Mouse (Mus musculus) intestine, embryonic 15.5 days (tissue): ENCODE results near the gene Cacna1d. TPM values are rescaled to one million over a fixed set of nuclear protein-coding genes. Genes with fewer than 3 reads are reported as not detected.

Experiments
- ATAC-seq: fragments of 200-750 bp; cut with Nextera tagmentation; 2 replicates; pipeline ENCODE4 v1.8.0; 2017; ENCODE audit warnings: moderate TSS enrichment, moderate library complexity
- H3K27ac ChIP-seq: fragments of 300-500 bp; sonication (generic); 2 replicates; pipeline ENCODE4 v1.5.1; 2015; ENCODE audit warnings: mild to moderate bottlenecking, inconsistent platforms
- H3K27me3 ChIP-seq: fragments of 300-500 bp; sonication (generic); replicated peaks from 2 replicates; pipeline ENCODE4 v1.6.1; 2015; ENCODE audit warnings: inconsistent platforms
- H3K36me3 ChIP-seq: fragments of 300-500 bp; sonication (generic); 2 replicates; pipeline ENCODE4 v1.6.1; 2015; ENCODE audit warnings: inconsistent platforms
- H3K4me1 ChIP-seq: fragments of 300-500 bp; sonication (generic); replicated peaks from 2 replicates; pipeline ENCODE4 v1.6.1; 2015; ENCODE audit warnings: inconsistent platforms
- H3K4me2 ChIP-seq: fragments of 300-500 bp; sonication (generic); replicated peaks from 2 replicates; pipeline ENCODE4 v1.6.1; 2015; ENCODE audit warnings: mild to moderate bottlenecking, inconsistent platforms
- H3K4me3 ChIP-seq: fragments of 300-500 bp; sonication (generic); replicated peaks from 2 replicates; pipeline ENCODE4 v1.5.1; 2015; ENCODE audit warnings: inconsistent platforms
- H3K9ac ChIP-seq: fragments of 300-500 bp; sonication (generic); 2 replicates; pipeline ENCODE4 v1.6.1; 2015; ENCODE audit warnings: inconsistent platforms
- H3K9me3 ChIP-seq: fragments of 300-500 bp; sonication (generic); 2 replicates; pipeline ENCODE4 v1.6.1; 2016; ENCODE audit warnings: inconsistent platforms
- WGBS: fragments of 180-500 bp; shearing (Covaris S2); methylation state at CpG from one replicate; pipeline ENCODE4 v1.1.7; 2015; 5-methylcytosine and 5-hydroxymethylcytosine counted together
- polyA plus RNA-seq: library from polyadenylated mRNA; unstranded; fragments of >200 nt; fragmentation: Nextera tagmentation; extraction: Ambion mirVana; gene quantifications from 2 replicates; pipeline ENCODE4 v1.2.1, GENCODE M21; 2015

The Cacna1d gene
- polyA plus RNA-seq, 1 experiment from 2014 or later = 3.5 TPM

GRCm38 (mm10) chr14:30198882-30199281 is 292.4 kb downstream of the Cacna1d start:
- Histone ChIP-seq H3K36me3 (no peaks in the 10 kb centered on the region), H3K4me3 (no peak overlapping the region), H3K9ac (no peak overlapping the region), H3K9me3 (no peaks in the 10 kb centered on the region), H3K4me2 (no peak overlapping the region), H3K27me3 (no peaks in the 10 kb centered on the region), H3K27ac (no peak overlapping the region), H3K4me1 (no peaks in the 10 kb centered on the region)
- WGBS = 75% methylated on average over 3 of the region's 3 CpGs
- no peak for ATAC-seq

GRCm38 (mm10) chr14:30198116-30198515 is 293.1 kb downstream of the Cacna1d start:
- H3K9me3 ChIP-seq = no peaks in the 10 kb centered on the region
- H3K36me3 ChIP-seq = no peaks in the 10 kb centered on the region
- ATAC-seq = no peak
- H3K27ac ChIP-seq = no peak overlapping the region
- H3K4me1 ChIP-seq = no peaks in the 10 kb centered on the region
- no peaks in the 10 kb centered on the region for H3K27me3 ChIP-seq
- H3K4me3 ChIP-seq = no peak overlapping the region
- 84% methylated on average over 4 of the region's 4 CpGs for WGBS
- no peak overlapping the region for H3K4me2 ChIP-seq
- H3K9ac ChIP-seq = no peak overlapping the region

- Histone ChIP-seq H3K9me3 (no peaks in the 10 kb centered on the region), H3K27ac (no peak overlapping the region), H3K9ac (no peak overlapping the region), H3K4me2 (no peak overlapping the region), H3K4me1 (no peaks in the 10 kb centered on the region), H3K27me3 (no peaks in the 10 kb centered on the region), H3K4me3 (no peak overlapping the region), H3K36me3 (no peaks in the 10 kb centered on the region)
- ATAC-seq = no peak
- 65% methylated on average over 1 of the region's 1 CpGs for WGBS
Measured at GRCm38 (mm10) chr14:30196959-30197358, 294.3 kb downstream of the Cacna1d start.

- no peak overlapping the region for H3K4me2 ChIP-seq
- H3K9me3 ChIP-seq = no peaks in the 10 kb centered on the region
- no peaks in the 10 kb centered on the region for H3K36me3 ChIP-seq
- 44% methylated on average over 5 of the region's 5 CpGs for whole genome bisulfite sequencing
- H3K9ac ChIP-seq = no peak overlapping the region
- H3K27ac ChIP-seq = no peak overlapping the region
- no peaks in the 10 kb centered on the region for H3K4me1 ChIP-seq
- no peak overlapping the region for H3K4me3 ChIP-seq
- ATAC-seq = no peak
- H3K27me3 ChIP-seq = no peaks in the 10 kb centered on the region
Measured at GRCm38 (mm10) chr14:30196235-30196634, 295.0 kb downstream of the Cacna1d start.

- H3K27me3 ChIP-seq = no peaks in the 10 kb centered on the region
- H3K9me3 ChIP-seq = no peaks in the 10 kb centered on the region
- H3K9ac ChIP-seq = no peak overlapping the region
- H3K4me2 ChIP-seq = no peak overlapping the region
- H3K4me3 ChIP-seq = no peak overlapping the region
- H3K4me1 ChIP-seq = no peaks in the 10 kb centered on the region
- 87% methylated on average over 5 of the region's 5 CpGs for WGBS
- no peak for ATAC-seq
- H3K36me3 ChIP-seq = no peaks in the 10 kb centered on the region
- no peak overlapping the region for H3K27ac ChIP-seq
Measured at GRCm38 (mm10) chr14:30190308-30190971, 300.8 kb downstream of the Cacna1d start.

- H3K36me3 ChIP-seq = no peaks in the 10 kb centered on the region
- no peak overlapping the region for H3K4me2 ChIP-seq
- 90% methylated on average over 6 of the region's 6 CpGs for WGBS
- ATAC-seq = no peak
- no peak overlapping the region for H3K4me3 ChIP-seq
- H3K4me1 ChIP-seq = no peaks in the 10 kb centered on the region
- no peak overlapping the region for H3K27ac ChIP-seq
- H3K9me3 ChIP-seq = no peaks in the 10 kb centered on the region
- no peaks in the 10 kb centered on the region for H3K27me3 ChIP-seq
- H3K9ac ChIP-seq = no peak overlapping the region
Measured at GRCm38 (mm10) chr14:30185616-30186274, 305.5 kb downstream of the Cacna1d start.

GRCm38 (mm10) chr14:30184445-30185152 is 306.7 kb downstream of the Cacna1d start:
- H3K9me3 ChIP-seq = no peaks in the 10 kb centered on the region
- H3K9ac ChIP-seq = no peak overlapping the region
- no peak overlapping the region for H3K4me3 ChIP-seq
- WGBS = 65% methylated on average over 13 of the region's 13 CpGs
- H3K27me3 ChIP-seq = no peaks in the 10 kb centered on the region
- no peaks in the 10 kb centered on the region for H3K36me3 ChIP-seq
- H3K27ac ChIP-seq = no peak overlapping the region
- ATAC-seq = no peak
- no peaks in the 10 kb centered on the region for H3K4me1 ChIP-seq
- no peak overlapping the region for H3K4me2 ChIP-seq

- no peak overlapping the region for H3K4me3 ChIP-seq
- 72% methylated on average over 5 of the region's 5 CpGs for WGBS
- H3K36me3 ChIP-seq = no peaks in the 10 kb centered on the region
- H3K27ac ChIP-seq = no peak overlapping the region
- H3K4me1 ChIP-seq = no peaks in the 10 kb centered on the region
- no peak for ATAC-seq
- H3K27me3 ChIP-seq = no peaks in the 10 kb centered on the region
- no peaks in the 10 kb centered on the region for H3K9me3 ChIP-seq
- H3K9ac ChIP-seq = no peak overlapping the region
- no peak overlapping the region for H3K4me2 ChIP-seq
Measured at GRCm38 (mm10) chr14:30184013-30184412, 307.2 kb downstream of the Cacna1d start.

- Histone ChIP-seq H3K36me3 (no peaks in the 10 kb centered on the region), H3K4me3 (no peak overlapping the region), H3K9ac (no peak overlapping the region), H3K4me1 (no peaks in the 10 kb centered on the region), H3K9me3 (no peaks in the 10 kb centered on the region), H3K4me2 (no peak overlapping the region), H3K27ac (no peak overlapping the region), H3K27me3 (no peaks in the 10 kb centered on the region)
- no peak for ATAC-seq
- WGBS = 85% methylated on average over 18 of the region's 18 CpGs
Measured at GRCm38 (mm10) chr14:30182624-30183524, 308.4 kb downstream of the Cacna1d start.

GRCm38 (mm10) chr14:30178306-30178705 is 312.9 kb downstream of the Cacna1d start:
- H3K4me2 ChIP-seq = no peak overlapping the region
- 75% methylated on average over 4 of the region's 4 CpGs for WGBS
- no peaks in the 10 kb centered on the region for H3K4me1 ChIP-seq
- no peaks in the 10 kb centered on the region for H3K36me3 ChIP-seq
- H3K27me3 ChIP-seq = no peaks in the 10 kb centered on the region
- H3K4me3 ChIP-seq = no peak overlapping the region
- no peak overlapping the region for H3K9ac ChIP-seq
- ATAC-seq = peak; percentile 58; the same call in 1 of the 2 replicates
- H3K9me3 ChIP-seq = no peaks in the 10 kb centered on the region
- no peak overlapping the region for H3K27ac ChIP-seq

- no peaks in the 10 kb centered on the region for H3K9me3 ChIP-seq
- 28% methylated on average over 5 of the region's 5 CpGs for WGBS
- ATAC-seq = no peak
Measured at GRCm38 (mm10) chr14:30177850-30178249, 313.4 kb downstream of the Cacna1d start.

GRCm38 (mm10) chr14:30175362-30175761 is 315.9 kb downstream of the Cacna1d start:
- WGBS = 69% methylated on average over 3 of the region's 3 CpGs
- Histone ChIP-seq H3K4me1 (no peaks in the 10 kb centered on the region), H3K9ac (no peak overlapping the region), H3K27ac (no peak overlapping the region), H3K27me3 (no peaks in the 10 kb centered on the region), H3K36me3 (no peaks in the 10 kb centered on the region), H3K4me2 (no peak overlapping the region), H3K4me3 (no peak overlapping the region), H3K9me3 (no peaks in the 10 kb centered on the region)
- ATAC-seq = no peak

More at GRCm38 (mm10) chr14:30177850-30178249, 313.4 kb downstream of the Cacna1d start:
- Histone ChIP-seq H3K4me2 (no peak overlapping the region), H3K9ac (no peak overlapping the region), H3K4me1 (no peaks in the 10 kb centered on the region), H3K27me3 (no peaks in the 10 kb centered on the region), H3K4me3 (no peak overlapping the region), H3K36me3 (no peaks in the 10 kb centered on the region), H3K27ac (no peak overlapping the region)
